Mouse (Mus musculus) forelimb bud, embryonic 11.5 days (tissue): Measurements from ENCODE around the gene Ttn.
A peak's percentile ranks its signal among the peaks of the same experiment; 100 is the strongest.

ENCODE experiments used
- DNase-seq: peaks from one replicate; pipeline ENCODE4 v3.0.0-alpha.2; 2012; ENCODE audit warnings: low read depth, low spot score

Gene Ttn

GRCm38 (mm10) chr2:76708512-76708911 is 273.8 kb downstream of the Ttn start:
- DNase-seq = peak; percentile 6

- DNase-seq = no peak
Measured at GRCm38 (mm10) chr2:76705655-76706054, 276.7 kb downstream of the Ttn start.

GRCm38 (mm10) chr2:76702751-76703150 is 279.6 kb downstream of the Ttn start:
- no peak for DNase-seq

DNA sequence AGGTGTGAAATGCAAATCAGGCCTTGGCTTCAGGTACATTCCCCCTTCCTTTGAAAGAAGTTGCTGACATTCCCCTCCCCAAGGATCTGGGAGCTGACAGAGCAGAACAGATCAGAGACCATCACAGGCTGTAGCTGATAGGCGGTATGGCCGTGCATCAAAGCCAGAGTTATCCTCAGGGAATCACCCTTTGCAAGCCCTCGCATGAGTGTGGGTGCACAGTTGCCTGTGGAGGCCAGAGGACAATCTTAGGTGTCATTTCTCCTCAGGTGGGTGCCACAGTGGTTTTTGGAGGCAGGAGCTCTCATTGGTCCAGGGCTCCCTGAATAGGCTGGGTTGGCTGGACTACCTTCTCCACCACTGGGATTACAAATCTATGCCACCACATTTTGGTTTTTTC is 280.2 kb downstream of the Ttn start:
- DNase-seq = no peak

- DNase-seq = no peak
Measured at GRCm38 (mm10) chr2:76695290-76695689, 287.1 kb downstream of the Ttn start.

GRCm38 (mm10) chr2:76693765-76694164 is 288.6 kb downstream of the Ttn start:
- no peak for DNase-seq

DNA sequence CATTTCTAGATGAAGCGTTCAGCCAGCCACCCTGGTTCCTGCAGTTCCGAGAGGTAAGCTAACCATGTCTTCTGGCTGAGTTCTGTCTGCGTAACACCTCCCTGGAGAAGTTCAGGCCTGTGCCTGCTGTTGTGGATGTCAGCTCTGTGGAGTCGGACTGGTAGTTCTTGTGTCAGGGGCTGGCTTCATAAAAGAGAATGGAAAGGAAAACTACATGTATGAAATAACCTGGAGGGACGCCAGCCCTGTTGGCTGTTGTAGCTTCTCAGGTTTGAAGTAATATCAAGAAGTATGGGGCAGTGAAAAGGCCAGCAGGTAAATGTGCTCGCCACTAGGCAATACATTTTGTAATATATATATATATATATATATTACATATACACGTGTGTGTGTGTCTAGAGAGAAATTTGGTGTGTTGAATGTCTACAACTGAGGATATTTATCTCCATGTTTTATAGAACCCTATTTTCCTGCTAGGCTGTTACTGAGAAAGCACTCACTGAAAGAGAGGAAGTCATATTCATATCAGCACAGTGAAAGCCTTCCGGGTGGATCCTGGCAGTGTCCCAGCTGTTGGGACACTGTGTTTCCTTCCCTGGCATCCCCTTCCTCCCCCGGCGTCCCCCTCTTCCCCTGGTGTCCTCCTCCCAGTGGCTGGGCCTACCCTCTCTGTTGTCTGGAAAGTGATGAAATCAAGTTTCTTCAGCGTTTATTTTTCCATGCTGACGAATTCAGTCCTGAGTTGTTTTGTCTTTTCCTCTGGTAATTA is 291.7 kb downstream of the Ttn start:
- no peak for DNase-seq

DNA sequence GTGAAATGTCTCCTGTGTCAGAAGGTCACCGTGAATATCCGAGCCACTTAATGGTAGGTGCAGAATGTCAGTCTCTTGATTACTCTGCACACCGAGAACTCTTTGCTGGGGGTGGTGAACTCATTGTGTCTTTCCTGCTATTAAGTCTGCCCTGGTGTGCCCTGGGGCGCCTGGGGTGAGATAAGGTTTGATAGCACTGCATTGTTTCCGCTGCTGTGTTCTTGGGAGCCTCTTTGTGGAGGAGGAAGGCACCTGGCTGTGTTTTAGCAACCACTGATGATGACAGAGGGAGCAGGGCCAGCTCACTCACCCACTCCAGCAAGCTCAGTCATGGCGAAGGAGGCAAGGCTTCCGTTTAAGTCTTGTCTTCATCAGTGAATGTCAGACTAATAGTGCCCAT is 294.2 kb downstream of the Ttn start:
- DNase-seq = no peak

DNA sequence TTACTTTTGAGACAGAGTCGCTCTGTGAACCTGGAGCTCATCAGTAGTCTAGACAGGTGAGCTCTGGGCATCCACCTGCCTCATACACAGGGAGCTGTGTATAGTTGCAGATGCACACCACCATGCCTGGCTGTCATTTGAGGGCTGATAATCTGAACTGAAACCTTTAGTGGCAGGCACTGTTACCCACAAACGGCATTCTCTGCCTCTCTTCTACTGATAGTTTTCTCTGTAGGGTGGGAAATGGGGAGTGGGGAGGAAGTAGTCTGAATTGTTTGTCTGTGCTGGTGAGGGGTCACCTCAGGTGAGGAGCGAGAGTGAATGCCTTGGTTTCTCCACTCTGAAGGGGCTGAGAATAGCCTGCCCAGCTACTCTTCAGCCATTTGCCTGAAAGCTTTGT is 294.7 kb downstream of the Ttn start:
- DNase-seq = no peak

- no peak for DNase-seq
Measured at GRCm38 (mm10) chr2:76686986-76687385, 295.4 kb downstream of the Ttn start.

GRCm38 (mm10) chr2:76682301-76682700 is 300.0 kb downstream of the Ttn start:
- no peak for DNase-seq

GRCm38 (mm10) chr2:76676401-76677226 is 305.7 kb downstream of the Ttn start:
- no peak for DNase-seq

DNA sequence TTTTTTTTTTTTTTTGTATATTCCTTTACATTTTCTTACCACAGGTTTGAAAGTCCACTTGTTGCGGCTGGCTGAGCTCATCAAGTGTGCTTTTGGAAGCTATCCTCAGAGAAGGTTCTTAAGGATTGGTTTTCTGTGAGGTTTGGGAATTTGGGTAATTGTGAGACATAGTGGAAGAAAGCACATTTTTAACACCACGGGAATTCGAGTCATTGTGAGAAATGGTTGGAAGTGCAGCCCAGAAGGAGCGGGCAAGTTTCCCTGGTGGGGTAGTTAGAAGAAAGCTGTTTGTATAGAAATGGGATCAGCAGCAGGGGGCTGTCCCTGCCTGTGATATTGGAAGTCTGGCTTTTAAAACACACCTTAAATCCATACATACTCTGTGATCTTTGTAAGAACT is 306.4 kb downstream of the Ttn start:
- DNase-seq = no peak

GRCm38 (mm10) chr2:76675451-76675850 is 306.9 kb downstream of the Ttn start:
- no peak for DNase-seq

- peak; percentile 72 for DNase-seq
Measured at GRCm38 (mm10) chr2:76674725-76675427, 307.5 kb downstream of the Ttn start, which contains the start of gene Plekha3. TSS of gene Plekha3 (plus strand) at chr2:76675281.

- DNase-seq = no peak
Measured at GRCm38 (mm10) chr2:76673472-76674081, 308.8 kb downstream of the Ttn start.

GRCm38 (mm10) chr2:76672966-76673392 is 309.4 kb downstream of the Ttn start, which contains the start of gene Fkbp7:
TSS of gene Fkbp7 (minus strand) at chr2:76673116.
- DNase-seq = peak; percentile 97

DNA sequence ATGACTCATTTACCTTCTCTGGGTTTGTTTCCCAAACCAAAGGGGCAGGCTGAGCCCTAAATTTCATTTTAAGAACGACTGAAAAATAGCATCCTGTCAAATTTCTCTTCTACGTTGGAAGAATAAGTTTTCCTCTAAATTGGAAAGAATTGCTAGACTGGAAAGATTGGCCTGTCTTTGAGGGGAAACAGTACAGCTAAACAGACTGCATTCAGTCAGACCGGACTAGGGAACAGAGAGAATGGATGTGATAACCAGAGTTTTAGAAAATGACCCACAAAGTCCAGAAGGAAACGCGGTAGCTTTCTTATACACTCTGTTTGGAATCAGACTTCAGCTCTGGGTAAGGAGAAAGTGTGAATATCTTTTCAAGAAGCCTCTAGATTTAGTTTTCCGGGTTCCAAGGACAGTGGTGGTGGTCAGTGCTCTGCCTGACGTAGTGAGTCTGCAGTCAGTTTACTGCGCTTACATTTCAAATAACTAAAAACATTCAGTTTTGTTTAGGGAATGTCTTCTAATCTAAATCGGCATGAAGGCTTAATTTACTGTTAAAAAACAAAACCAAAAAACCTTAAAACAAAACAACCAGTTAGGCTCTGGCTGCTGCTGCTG is 310.1 kb downstream of the Ttn start:
- DNase-seq = no peak

DNA sequence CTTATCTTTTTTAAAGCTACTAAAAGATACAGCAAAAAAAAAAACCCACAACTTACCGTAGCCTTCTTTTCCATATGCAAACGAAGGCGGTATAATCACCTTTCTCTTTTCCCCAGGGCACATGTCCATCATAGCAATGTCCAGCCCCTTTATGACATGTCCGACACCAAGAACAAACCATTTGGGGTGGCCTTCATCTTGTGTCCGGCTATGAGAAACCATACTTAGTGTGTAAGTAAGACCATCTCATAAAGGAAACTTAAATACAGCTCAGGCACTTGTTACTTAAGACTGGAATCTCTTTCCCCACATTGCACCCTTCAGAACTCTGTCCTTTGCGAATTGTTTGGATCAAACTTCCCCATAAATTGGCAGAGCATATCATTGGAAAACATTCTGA is 310.7 kb downstream of the Ttn start:
- no peak for DNase-seq

DNA sequence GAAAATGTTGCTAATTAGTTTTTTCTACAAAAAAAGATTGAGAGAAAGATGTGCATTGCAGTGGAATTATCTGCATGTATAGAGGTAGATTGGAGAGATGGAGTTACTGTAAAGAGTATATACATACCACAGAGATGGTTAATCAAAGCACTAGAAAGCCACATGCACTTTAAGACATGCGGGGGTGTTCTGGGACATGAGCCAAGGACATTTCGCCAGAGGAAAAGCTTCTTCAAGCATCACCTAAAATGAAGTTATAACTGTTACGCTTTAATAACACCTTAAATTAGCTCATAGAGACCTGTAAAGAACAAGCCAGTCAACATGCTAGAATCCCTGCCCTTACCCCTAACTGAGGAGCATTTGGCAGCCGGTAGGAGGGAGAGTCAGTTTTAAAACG is 315.1 kb downstream of the Ttn start:
- DNase-seq = no peak

DNA sequence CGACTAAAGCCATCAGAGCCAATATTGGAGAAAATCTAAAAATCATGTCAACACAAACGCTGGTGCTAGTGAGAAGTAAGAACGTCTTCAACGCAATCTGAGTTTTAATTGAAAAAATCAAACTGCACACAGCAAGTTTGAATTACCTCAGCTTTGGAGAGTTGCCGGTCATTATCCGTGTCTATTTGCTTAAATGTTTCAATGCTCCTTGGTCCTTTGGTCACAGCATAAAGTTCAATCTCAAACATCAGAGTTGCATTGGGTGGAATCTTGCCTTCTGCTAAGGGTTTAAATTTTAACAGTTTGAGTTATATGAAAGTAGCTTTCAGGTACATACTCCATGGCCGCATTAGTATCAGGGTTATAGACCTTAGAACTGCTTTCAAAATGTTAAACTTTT is 316.8 kb downstream of the Ttn start:
- no peak for DNase-seq
